Mouse (Mus musculus) bone marrow macrophage, adult 2 months (primary cell): Measurements from ENCODE around the gene Iqschfp. TPM values are rescaled to one million over a fixed set of nuclear protein-coding genes. Genes with fewer than 3 reads are reported as not detected.

Source experiments
- H3K27ac ChIP-seq: 2 replicates; pipeline ENCODE4 v1.5.1; 2012; ENCODE audit warnings: low read depth, low read length; ENCODE audit not compliant: insufficient read depth
- H3K4me1 ChIP-seq: 2 replicates; pipeline ENCODE4 v1.6.1; 2012; ENCODE audit warnings: low read length; ENCODE audit not compliant: control insufficient read depth, insufficient read depth
- H3K4me3 ChIP-seq: 2 replicates; pipeline ENCODE4 v1.5.1; 2012; ENCODE audit warnings: mild to moderate bottlenecking, low read length, moderate library complexity; ENCODE audit not compliant: insufficient read depth
- CTCF ChIP-seq: IDR thresholded peaks from 2 replicates; pipeline ENCODE4 v1.5.1; 2012; ENCODE audit warnings: low read depth, mild to moderate bottlenecking, low read length, moderate library complexity
- POLR2A ChIP-seq: IDR thresholded peaks from 2 replicates; pipeline ENCODE4 v1.6.1; 2012; ENCODE audit warnings: mild to moderate bottlenecking, low read depth, low read length, borderline replicate concordance
- polyA plus RNA-seq: library from polyadenylated mRNA; stranded (reverse); fragments of >200 nt; gene quantifications from 2 replicates; pipeline ENCODE4 v1.2.4, GENCODE M21; 2012; ENCODE audit not compliant: missing spikeins, insufficient read depth, insufficient read length

Gene Iqschfp
- polyA plus RNA-seq, 1 experiment, result not detected

DNA sequence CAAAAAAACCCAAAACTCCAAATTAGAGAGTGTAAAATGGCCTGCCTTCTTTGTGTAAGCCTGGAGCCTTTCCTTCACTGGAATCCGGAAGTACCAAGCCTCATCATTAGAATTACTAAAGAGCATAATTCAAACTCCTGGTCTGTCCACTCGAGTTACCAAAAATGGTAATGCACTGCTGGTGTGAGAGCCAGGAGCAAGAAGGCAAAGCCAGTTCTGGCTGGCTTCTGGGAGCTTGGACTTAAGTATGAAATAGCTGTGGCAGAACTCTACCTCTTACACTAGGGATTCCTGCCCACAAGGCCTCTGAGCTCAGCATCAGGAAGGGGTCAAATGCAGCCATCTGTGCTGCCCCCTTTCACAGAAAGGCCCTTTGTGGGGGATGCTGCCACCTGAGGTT is 585.4 kb downstream of the Iqschfp start:
- no peaks in the 10 kb centered on the region for H3K4me1 ChIP-seq
- TF ChIP-seq POLR2A (no peak), CTCF (no peak)
- no peak overlapping the region for H3K27ac ChIP-seq
- no peak overlapping the region for H3K4me3 ChIP-seq

DNA sequence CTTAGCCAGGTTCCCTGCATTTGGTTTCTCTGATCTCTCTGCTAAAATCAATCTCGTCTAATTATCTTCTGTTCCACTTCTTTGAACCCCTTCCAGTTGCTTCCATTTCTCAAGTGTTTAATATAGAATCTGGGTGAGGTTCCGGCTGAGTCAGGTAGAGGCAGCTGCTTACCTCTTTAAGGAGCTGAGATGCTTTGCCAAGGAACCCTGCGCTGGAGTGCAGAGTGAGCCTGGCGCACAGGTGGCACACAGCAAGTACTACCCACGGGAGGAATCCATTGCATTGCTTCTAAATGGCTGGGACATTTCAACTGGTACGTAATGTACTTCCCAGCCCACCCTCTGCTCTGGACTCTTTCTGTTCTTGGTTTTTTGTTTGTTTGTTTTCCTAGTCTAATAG is 587.2 kb downstream of the Iqschfp start:
- H3K4me3 ChIP-seq, result no peak overlapping the region
- no peak overlapping the region for H3K27ac ChIP-seq
- TF ChIP-seq POLR2A (no peak), CTCF (no peak)
- H3K4me1 ChIP-seq, result no peaks in the 10 kb centered on the region

DNA sequence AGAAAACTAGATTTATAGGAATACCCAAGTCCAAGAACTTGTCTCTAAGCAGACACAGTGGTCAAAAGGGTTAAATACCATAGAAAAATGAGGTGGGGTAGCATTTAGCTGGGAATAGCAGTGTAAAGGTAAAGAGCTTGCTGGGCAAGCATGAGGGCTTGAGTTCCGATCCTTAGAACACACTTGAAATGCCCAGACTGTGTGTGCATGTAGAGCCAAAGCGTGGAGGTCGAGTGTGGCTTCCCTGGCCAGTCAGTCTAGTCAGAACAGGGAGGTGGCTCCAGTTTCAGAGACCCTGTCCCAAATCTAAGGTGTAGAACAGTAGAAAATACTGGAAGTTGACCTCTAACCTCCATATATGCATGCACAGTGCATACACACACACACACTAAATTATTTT is 591.5 kb downstream of the Iqschfp start:
- Histone ChIP-seq H3K4me1 (no peaks in the 10 kb centered on the region), H3K27ac (no peak overlapping the region)
- TF ChIP-seq CTCF, result no peak
- no peak for TF ChIP-seq POLR2A

DNA sequence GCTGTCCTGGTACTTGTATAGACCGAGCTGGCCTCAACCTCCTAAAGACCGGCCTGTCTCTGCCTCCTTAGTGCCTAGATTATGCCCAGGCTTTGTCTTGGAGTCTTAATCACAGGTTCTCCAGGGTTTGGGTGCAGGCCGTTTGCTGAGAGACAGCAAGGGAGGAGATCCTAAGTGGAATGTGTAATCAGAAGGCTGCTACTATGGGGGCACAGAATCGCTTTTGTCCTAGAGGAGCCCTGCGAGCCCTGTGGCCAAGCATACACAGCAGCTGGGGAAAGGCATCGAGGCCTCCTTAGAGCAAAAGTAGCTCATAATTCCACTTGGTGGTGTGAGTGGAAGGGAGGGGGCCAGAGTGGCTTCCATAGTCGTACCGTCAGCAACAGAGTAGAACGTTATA is 592.0 kb downstream of the Iqschfp start:
- no peak overlapping the region for H3K27ac ChIP-seq
- H3K4me1 ChIP-seq, result no peaks in the 10 kb centered on the region
- no peak overlapping the region for H3K4me3 ChIP-seq
- TF ChIP-seq CTCF (no peak), POLR2A (no peak)

More for the DNA sequence above, 591.5 kb downstream of the Iqschfp start:
- no peak overlapping the region for H3K4me3 ChIP-seq

DNA sequence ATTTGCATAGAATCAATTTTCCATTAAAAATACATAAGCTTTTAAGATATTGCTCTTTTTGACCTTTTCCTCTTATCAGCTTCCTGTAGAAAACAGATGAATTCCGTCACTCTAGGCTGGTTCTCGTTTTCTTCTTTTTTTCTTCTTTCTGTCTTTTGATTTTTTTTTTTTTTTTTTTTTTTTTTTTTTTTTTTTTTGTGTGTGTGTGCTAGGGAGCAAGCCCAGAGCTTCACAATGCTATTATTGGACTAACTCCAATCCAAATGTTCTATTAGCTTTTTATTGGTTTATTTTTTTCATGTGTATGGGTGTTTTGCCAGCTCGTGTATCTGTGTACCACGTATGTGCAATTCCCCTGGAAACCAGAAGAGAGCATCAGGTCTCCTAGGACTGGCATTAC is 592.5 kb downstream of the Iqschfp start:
- Histone ChIP-seq H3K4me3 (no peak overlapping the region), H3K27ac (no peak overlapping the region), H3K4me1 (no peaks in the 10 kb centered on the region)
- TF ChIP-seq CTCF (no peak), POLR2A (no peak)

DNA sequence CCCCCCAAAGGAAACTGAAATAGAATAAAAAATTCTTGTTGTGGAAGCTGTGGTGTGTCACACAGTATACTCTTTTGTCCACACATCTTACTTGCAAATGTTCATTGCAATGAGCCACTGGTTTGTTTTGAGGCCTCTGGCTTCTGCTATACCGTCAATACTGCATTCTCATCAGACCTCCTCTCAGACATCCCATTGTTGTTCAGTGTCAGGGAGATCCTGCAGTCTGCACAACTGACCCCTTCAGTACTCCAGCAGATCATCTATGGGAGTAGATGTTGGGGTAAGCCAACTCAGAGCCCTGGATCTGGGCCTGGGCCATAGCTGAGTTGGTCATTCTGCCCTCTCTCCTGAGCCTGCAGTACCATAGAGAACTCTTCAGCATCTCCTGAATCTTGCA is 595.6 kb downstream of the Iqschfp start:
- TF ChIP-seq CTCF (no peak), POLR2A (no peak)
- Histone ChIP-seq H3K4me1 (no peaks in the 10 kb centered on the region), H3K27ac (no peak overlapping the region), H3K4me3 (no peak overlapping the region)

- Histone ChIP-seq H3K4me3 (no peak overlapping the region), H3K27ac (no peak overlapping the region), H3K4me1 (no peaks in the 10 kb centered on the region)
- TF ChIP-seq CTCF (no peak), POLR2A (no peak)
Observed at GRCm38 (mm10) chr3:68488316-68488715, 596.3 kb downstream of the Iqschfp start.

DNA sequence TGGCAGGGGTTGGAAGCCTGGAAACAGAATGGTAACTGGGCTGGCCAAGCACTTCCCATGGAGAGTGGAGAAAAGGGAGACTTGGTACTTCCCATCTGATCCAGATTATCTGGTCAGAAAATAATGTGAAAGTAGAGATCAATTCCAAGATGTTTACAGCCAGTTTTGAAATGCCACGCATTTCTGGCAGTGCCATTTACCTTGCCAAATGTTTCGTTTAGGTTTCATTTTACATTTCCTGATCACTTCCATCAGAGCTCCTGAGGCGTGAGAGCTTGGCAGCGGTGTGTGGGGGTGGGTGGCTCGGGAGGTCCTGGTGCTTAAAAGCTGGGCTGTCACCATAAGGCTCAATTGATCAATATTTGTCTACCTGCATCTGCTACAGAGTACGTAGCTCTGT is 599.5 kb downstream of the Iqschfp start:
- Histone ChIP-seq H3K27ac (no peak overlapping the region), H3K4me1 (no peaks in the 10 kb centered on the region), H3K4me3 (no peak overlapping the region)
- no peak for TF ChIP-seq POLR2A
- TF ChIP-seq CTCF, result no peak

DNA sequence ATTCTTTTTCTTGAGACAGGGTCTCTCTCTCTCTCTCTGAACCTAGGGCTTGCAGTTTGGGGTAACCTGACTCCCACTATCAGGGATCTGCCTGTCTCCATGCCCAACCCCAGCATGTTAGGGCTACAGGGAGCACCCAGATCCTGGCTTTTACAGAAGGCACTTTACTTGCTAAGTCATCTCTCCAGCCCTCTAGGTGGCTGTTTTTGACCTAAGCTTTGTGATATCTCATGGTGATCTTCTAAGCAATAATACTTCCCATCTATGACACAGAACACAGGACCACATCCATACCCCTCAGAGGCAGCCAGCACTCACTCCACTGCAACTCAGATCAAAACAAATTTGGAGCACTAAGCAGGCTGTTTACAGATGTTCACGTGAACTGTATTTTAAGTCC is 600.0 kb downstream of the Iqschfp start:
- Histone ChIP-seq H3K4me1 (no peaks in the 10 kb centered on the region), H3K4me3 (no peak overlapping the region), H3K27ac (no peak overlapping the region)
- no peak for TF ChIP-seq CTCF
- TF ChIP-seq POLR2A, result no peak

- TF ChIP-seq CTCF (no peak), POLR2A (no peak)
- Histone ChIP-seq H3K4me3 (no peak overlapping the region), H3K27ac (no peak overlapping the region), H3K4me1 (no peaks in the 10 kb centered on the region)
Observed at GRCm38 (mm10) chr3:68492513-68492912, 600.5 kb downstream of the Iqschfp start.

DNA sequence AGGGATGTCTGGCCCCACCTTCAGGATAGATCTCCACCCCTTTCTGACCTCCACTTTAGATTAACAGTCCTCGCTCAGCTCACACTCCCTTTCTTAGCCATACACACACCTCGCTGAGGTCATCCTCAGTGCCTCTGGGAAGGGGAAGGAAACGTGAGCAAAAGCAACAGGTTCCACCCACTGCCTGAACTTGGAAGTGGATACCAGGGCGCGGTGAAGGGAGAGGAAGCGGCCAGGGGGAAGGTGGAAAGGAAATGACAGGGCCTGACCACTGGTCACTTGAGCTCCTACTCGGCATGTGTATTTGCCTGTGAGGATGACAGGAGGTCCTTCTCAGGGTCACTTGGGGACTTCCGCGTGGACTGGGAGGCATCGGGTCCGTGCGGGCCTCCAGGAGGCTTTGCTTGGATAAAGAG is 601.1 kb downstream of the Iqschfp start:
- no peaks in the 10 kb centered on the region for H3K4me1 ChIP-seq
- no peak overlapping the region for H3K27ac ChIP-seq
- TF ChIP-seq CTCF (no peak), POLR2A (no peak)
- peak overlapping the region; percentile 61; the same call in 1 of the 2 replicates for H3K4me3 ChIP-seq
